Mouse (Mus musculus) cerebellum, adult 8-10 months (tissue): ENCODE measurements around the gene Lpgat1.

ENCODE experiments used
- DNase-seq: peaks from one replicate; pipeline ENCODE4 v3.0.0; 2022

Gene Lpgat1

DNA sequence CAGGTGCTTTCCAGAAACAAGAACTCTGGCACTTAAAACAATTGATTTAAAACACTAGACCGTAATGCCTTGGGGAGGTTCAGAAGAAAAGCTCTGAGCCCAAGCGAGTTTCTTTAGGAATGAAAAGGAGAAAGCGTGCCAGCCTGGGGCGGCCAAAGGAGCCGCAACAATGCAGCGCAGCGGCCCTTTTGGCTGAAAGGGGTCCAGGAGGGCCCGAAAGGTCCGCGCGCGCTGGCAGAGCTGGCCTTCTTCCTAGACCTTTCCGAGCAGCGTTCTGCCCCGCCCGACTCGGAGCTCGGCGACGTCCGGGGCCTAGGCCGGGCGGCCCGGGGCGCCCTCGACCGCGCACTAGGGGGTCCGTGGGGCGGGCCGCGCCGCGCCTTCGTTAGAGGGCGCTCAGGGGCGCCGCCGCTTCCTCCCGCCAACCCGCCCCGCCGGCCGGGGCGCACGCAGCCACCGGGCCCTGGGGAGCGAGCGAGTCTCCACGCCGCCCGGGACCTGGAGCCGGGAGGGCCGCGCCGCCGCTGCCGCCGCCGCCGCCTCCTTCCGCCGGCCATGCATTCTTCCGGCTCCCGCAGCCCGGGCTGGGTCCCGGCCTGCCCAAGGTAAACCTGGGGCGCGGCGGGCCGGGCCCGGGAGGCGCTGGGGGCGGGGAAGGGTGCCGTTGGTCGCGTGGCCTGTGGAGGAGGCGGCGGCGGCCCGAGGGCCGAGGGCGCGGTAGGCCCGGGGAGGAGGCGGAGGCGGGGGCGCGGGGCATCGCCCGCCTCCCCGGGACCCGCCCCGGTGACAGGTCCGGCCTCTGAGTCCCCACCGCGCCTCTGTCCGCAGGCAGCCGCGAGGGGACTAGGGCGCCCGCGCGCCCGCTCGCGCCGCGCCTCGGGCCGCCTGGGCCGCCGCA is at the start of gene Lpgat1:
Gene Lpgat1, plus strand, starts transcription at position 234 of the 898 bp plus-strand sequence.
- peak; percentile 66 for DNase-seq

DNA sequence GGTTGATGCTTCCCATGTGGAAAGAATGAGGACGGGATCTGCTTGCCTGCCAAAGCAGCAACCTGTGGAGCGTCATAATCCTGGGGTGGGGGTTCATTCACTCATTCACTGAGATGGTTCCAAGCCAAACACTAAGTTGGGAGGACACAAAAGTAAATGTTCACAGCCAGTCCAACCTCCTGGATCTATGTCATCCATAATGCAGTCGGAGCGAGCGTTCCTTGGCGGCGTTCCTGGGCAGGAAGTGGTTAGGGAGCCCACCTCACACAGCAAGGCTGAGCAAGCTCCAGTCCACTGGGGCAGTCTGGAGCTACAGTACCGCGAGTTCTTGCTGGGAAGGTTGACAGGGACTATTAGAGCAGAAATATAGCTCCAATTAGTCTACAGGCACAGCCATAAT is 49.6 kb upstream of the Lpgat1 start:
- no peak for DNase-seq

DNA sequence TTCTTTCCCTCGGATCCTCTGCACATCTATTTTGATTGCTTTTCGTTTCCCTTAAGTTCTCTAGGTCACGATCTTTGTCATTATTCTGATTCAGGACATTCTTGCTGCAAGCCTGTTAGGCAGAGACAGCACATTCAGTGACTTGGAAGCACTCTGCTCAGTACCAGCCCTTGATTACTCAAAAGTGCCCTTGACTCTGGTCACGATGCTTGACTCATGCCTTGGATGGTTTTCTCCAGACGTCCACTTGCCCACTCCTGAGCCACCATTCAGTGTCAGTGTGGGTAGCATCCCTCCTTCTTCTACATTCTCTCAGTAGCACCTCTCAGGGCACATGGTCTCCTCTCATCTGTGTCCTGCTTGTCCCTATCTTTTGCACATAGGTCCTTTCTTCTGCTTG is 43.6 kb upstream of the Lpgat1 start:
- no peak for DNase-seq

DNA sequence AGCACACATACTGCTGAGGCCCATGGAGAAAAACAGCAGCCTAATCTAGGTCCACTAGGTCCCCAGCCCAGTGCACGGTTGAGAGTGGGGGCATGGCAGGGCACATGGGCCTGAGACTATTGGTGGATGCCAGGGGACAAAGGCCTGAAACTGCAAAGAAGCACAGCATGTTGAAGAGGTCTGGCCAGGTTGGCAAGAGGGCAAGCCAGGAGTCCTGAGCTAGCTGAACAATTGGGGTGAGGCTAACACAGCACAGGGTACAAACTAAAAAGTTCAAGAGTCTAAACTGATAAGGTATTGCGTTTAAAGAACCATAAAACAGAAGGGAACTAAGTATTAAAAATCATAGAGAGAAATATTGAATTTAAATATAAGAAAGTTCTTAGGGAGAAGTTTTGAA is 36.0 kb upstream of the Lpgat1 start:
- no peak for DNase-seq

DNA sequence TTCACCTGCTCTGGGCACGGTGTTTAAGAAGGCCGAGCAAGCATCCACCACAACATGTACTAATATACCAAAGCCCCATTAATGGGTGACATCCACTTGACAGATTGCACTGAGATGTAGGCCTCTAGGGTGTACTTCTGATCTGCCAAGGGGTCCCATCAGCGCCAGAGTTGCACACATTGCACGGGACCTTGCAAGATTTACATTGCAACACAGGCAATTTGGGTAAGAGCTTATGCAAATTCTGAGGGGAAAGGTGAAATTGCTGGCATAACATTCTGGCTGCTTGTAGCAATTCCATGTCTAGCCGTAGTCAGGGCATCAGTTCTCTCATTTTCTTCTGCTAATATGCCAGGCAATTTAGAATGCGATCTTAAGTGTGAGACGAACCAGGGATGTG is 30.1 kb upstream of the Lpgat1 start:
- no peak for DNase-seq

DNA sequence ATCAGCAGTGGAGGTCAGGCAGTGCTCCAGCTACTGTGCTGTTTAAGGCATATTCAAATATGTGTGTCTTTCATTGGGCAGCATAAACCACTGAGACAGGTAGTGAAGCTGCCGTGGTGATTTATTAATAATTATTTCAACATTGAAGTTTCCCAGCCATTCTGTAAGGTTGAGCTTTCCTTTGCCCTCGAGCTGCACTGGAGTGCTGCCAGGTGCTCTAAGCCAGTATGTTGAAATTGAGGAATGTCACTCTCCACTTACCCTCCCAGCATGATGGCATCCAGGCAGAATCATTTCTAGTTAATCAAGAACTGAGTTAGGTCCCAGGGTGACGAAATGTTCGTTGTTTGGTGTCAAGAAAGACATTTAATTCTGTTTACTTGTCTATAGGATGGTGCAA is 24.4 kb upstream of the Lpgat1 start:
- no peak for DNase-seq

DNA sequence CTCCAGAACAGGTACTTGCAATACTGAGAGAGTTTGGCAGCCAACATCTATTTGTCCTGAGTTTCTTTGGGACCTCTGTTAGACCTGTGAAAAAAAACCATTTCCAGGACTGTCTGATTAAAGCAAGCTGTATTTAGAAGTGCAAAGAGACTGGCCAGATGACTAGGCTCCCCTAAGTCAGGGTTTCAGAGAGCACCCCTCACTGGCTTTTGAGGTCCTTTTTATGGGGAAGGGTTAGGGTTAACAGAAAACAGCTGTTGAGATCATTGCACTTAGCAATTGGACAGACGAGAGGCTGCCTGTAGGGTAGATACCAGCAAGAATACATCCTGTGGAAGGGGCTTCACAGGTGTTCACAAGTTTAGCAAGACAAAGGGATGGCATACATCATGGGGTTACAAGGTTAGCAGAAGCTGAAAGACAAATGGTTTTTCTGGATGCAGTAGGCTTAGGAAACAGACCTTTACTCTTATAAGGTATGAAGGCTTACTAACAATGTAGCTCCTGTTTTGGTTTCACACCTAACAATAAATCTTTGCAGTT is 19.3 kb upstream of the Lpgat1 start:
- DNase-seq, result no peak

DNA sequence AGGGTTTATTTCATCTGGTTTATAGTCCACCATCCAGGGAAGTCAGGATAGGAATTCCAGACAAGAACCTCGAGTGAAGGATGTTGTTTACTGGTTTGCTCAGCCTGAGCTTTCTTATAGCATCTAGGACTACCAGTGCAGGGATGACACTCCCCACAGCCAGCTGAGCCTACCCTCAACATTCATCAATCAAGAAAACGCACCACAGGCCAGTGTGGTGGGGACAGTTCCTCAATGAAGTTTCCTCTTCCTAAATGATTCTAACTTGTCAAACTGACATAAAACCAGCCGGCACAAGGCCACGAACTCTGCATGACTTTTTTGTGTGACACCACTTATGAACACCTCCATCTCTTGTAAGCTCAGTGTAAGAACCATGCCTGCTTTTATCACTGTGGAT is 13.1 kb upstream of the Lpgat1 start:
- no peak for DNase-seq

DNA sequence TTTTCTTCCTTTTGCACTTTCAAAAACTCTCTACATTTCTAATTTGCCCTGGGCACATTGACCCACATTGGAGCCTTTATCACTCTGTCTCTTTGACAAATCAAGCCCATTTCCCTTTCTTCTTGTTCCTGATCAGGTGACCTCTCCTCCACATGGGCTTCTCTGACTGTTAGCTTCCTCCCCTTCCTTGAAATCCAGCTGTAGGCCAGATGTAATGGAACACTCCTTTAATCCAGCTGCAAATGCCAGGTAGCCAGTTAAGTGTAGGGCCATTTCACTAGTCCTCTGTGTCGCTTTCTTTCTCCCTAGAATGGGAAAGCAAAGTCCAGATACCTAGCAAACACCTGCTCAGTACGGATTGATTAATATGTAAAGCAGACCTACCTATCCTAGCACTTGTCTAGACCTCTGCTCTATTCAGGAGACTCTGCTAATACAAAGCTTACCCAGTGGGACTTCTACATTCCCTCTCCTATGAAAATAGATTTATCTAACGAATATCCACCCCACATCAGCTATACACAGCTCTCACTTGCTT is 11.0 kb upstream of the Lpgat1 start:
- DNase-seq, result no peak

DNA sequence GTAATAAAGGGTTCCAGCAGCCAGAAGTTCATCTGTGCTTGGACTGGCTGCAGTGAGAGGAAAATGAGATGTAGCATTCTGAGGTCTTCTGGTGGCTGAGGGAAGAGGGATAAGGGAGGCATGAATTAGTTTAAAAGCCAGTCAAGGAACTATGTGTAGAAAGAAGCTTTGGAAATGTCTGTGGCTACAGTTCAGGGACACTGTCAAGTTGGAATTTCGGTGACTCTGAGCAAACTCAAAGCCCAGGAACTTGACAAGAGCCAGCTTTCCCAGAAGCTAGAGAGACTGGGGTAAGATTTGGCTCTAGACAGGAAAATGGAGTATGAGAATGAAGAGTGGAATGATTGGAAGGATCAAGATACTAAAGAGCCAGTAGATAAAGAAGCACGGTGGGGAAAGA is 7.8 kb upstream of the Lpgat1 start:
- no peak for DNase-seq

DNA sequence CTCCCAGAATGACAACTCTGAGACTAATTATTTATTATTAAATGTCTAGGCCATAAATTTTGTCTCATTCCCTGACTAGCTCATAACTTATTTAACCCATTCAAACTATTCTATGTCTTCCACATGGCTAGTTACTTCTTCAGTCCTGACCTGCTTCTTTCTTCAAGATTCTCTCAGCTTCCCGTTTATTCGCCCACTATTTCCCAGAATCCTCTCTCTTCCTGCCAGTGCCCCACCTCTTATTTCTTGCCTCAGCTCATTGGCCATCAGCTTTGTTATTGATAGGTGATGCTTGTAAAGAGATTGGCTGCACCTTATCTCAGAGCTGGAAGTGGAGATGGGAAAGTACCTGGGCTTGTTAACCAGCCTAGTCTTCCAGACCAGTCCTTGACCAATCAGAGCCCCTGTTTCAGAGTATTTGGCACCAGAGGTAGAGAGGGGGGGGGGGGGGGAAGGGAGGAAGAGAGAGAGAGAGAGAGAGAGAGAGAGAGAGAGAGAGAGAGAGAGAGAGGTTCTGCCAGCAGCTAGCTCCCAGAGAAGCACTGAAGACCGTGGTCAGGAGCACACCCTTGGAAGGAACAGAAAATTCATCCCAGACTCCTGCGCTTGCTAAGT is 5.3 kb upstream of the Lpgat1 start:
- DNase-seq, result no peak

DNA sequence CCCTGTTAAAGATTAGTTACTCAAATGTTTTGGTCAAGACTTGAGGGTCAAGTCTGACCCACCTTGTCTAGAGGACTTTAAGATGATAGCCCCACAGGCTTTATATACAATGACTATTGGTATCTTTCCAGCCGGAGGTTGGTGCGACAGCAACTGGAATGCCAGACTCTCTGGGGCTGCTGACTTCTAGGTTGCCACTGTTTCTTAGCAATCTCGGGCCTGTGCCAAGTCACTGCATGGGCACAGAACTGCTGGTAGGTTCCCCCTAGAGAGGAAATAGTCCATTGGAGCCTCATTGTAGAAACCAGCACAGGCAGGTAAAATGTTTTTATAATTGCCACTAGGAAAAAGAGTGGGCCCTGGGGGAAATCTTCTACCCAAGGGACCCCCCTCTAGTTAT is 3.8 kb upstream of the Lpgat1 start:
- DNase-seq, result no peak

DNA sequence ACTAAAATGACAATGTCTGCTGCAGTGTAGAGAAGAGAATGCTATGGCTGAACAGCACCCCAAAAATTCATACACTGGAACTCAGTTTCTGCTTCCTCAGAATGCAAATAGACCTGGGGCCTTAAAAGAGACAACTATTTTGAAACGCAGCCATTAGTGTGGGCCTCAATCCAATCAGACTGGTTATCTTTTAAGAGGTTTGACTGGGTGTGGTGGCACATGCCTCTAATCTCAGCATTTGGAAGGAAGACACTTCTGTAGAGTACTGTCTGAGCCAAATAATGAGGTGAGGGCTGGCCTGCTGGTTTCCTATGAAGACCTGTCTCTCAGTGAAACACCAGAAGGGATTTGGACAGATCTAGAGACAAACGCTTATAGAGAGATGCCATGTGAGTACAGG is 2.5 kb upstream of the Lpgat1 start:
- no peak for DNase-seq

DNA sequence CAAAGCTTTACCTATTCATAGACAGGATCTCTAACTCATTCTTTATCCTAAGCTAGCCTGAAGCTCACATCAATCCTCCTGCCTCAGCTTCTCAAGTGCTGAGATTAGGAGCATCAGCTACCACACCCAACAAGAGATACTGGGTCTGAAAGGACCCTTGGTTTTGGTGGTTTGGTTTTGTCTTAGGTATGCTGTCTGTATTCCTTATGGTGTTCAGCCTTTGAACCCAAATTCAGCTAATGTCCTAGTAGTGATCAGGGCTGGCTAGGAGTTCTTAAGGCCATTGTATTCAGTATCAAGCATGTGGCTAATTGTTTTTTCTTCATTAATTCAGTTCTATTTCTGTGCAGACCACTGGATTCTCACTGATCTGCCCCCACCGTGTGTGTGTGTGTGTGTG is 493 bp upstream of the Lpgat1 start:
- DNase-seq, result no peak

DNA sequence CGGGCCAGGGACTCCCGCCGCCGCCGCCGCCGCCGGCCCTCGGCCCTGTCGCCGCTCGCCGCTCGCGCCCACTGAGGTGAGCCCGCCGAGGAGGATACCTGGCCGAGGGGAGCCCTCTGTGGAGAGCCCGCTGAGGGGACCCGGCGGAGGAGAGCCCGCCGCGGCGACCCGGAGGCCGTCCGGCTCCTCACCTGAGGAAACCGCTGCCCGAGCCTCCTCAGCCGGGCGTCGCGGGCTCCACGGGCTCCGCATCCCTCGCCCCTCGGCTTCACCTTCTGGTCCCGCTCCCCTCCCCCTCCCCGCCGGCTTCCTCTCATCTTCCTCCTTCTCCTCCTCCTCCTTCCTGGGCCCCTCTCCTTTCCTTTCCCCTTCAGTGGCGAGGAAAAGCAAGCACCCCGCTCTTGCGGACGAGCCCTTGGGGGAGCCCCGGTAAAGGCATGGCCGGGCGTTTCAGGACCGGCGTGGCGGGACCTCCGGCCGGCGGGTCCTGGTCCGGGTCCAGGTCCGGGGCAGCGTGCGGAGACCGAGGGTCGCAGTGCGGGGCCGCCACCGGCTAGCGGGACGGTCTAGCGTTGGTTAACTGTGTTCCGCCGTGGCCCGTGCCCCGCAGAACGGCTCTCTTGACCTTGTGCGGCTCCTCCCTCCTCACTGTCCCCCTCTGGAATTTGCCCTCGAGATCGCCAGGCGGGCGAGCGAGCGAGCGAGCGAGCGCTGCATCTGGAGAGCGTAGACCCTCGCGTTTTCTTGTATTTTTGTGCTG is 1.1 kb downstream of the Lpgat1 start:
- peak; percentile 37 for DNase-seq

DNA sequence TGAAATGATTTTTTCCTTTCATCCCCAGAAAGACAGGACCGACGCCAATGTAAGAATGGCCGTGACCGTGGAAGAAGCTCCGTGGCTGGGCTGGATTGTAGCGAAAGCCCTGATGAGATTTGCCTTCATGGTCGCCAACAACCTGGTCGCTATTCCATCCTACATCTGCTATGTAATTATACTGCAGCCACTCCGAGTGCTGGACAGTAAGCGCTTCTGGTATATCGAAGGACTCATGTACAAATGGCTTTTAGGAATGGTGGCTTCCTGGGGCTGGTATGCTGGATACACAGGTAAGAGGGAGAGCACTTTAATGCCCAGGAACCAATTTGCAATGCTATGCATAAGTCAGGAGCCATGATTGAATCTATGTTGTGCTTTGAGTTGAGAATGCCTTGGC is 1.7 kb downstream of the Lpgat1 start:
- peak; percentile 27 for DNase-seq

DNA sequence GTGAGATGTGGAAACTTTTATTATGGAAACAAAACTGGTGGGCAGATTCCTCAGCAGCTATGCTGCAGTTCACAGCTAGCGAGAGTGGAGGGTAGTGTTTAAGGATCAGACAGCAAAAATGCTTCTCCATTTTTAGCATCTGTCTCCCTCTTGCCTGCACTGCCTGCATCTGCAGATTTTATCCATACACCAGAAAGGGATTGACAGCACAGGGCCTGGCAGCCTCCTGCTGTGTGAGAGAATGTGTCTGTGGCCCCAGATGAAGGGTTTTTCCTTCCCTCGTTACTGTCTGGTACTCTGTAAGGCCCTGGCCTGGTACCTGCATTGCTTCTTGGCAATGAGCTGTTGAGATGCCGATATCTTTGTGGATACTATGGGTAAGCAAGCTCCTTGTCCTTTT is 2.8 kb downstream of the Lpgat1 start:
- no peak for DNase-seq

DNA sequence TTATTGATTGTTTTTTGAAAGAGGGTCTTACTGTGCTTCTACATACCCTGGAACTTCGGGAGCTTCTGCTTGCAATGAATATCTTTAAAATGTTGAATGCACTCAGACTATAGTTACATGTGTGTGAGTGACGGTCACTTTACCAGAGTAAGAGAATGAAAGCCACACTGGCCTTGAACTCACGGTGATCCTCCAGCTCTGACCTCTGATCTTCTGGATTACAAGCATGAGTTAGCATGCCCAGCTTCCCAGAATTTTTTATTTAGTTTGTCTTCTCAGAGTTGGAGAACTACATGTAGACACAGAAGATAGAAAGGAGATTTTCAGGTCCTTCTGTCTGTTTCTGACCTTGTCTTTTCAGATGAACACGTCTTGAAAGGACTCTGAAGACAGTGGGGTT is 5.1 kb downstream of the Lpgat1 start:
- no peak for DNase-seq

DNA sequence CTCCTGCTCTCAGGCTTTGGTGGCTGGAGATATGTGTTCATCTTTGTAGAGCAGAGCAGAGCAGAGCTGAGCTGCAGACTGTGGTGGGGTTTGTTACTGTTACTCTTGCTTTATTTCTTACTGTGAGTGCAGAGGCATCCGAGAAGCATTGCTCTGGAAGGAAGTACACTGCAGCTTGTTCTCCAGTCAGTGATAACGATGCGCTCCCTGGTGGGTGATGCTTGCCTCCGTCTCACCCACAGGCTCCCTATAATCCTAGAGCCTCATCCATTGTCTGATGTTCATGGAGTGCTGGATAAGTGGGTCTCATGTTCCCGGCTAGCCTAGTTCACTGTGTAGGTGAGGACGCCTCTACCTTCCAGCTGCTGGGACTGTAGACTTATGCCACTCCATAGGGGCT is 6.0 kb downstream of the Lpgat1 start:
- DNase-seq, result no peak

DNA sequence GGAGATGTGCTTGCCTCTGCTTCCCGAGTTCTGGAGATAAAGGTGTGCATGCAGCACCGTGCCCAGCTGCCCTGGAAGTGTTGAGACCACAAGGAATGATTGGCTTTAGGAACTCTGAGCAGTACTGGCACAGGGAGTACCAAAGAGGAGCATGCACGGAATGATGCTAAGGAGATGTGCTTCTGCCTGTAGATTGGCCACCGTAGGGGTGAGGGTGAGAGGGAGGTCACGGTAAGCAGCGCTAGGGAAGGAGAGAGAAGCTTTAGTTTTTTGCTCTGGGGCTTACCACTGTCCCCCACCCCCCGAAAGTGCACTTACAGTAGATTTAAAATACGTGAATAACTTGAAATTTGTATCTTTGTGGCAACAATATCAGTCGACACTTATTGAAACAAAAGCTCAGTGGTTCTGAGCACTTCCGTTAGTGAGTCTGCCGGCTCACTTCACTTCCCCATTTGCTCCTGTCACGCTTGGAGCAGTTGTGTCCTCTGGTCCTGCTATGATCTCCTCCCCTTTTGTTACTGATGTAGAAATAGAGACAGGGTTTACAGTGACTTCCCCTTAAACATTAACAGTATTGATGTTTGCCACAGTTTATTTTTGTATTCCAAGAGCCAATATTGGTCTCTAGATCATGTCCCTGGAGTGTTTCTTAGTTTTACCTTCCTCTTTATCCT is 6.9 kb downstream of the Lpgat1 start:
- DNase-seq, result no peak

DNA sequence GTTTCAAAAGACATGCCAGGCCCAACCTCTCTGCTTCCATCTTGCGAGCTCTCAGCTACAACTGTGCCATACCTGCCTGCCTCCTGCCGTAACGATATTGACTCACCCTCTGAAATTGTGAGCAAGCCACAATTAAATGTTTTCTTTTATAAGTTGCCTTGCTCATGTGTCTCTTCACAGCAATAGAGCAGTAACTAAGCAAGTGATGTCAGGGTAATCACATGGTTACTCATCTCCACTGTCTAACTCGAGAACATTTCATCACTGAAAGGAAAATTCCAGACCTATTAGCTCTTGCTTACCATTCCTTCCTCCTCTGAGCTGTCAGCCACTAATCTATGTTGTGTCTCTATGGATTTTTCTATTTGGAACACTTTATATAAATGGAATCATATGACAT is 15.0 kb downstream of the Lpgat1 start:
- no peak for DNase-seq

DNA sequence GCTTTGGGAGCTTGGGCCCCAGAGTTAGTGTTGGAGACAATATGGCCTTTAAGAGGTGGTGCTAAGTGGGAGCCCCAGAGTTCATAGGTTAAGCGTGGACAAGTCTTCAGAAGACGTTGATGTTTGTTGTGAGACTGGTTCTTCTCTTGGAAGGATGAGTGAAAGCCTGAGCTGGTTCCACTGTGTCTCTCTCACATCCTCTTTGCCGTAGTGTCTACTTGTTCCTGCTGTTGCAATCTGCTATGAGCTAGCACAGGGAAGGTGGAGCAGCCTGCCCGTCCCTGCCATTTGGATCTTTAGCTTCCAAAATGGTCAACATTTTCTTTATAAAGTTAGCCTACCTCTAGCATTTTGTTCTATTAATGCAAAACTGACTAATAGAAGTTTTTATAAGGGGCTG is 16.2 kb downstream of the Lpgat1 start:
- DNase-seq, result no peak

DNA sequence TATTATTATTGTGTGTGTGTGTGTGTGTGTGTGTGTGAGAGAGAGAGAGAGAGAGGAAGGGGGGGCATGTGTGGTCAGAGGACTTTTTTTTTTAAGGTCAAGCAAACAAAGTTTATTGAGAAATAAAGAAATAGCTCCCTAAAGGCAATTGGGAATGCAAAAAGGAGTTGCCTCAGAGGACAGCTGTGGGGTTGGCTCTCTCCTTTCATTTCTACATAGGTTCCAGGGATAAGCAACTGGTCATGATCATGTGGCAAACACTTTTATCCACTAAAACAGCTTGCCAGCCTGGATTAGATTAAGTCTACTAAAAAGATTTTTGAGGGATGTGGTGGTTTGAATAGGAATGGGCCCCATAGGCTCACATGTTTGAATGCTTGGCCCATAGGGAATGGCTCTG is 18.8 kb downstream of the Lpgat1 start:
- no peak for DNase-seq
